Mouse (Mus musculus) stomach, embryonic 14.5 days (tissue): ENCODE results near the gene Cdk11b. TPM values are rescaled to one million over a fixed set of nuclear protein-coding genes. Genes with fewer than 3 reads are reported as not detected.
A peak's percentile ranks its signal among the peaks of the same experiment; 100 is the strongest.

Experiments used
- ATAC-seq: fragments of 200-750 bp; cut with Nextera tagmentation; 2 replicates; pipeline ENCODE4 v1.8.0; 2017; ENCODE audit warnings: low read depth, moderate TSS enrichment; ENCODE audit not compliant: insufficient number of reproducible peaks, insufficient read depth, low FRiP score
- H3K27ac ChIP-seq: fragments of 300-500 bp; sonication (generic); 2 replicates; pipeline ENCODE4 v1.5.1; 2014; ENCODE audit warnings: mild to moderate bottlenecking, low read length, moderate library complexity, mixed read lengths
- H3K27me3 ChIP-seq: fragments of 300-500 bp; sonication (generic); 2 replicates; pipeline ENCODE4 v1.6.1; 2014; ENCODE audit warnings: low read length, control low read depth, mixed read lengths; ENCODE audit not compliant: control insufficient read depth, insufficient read depth
- H3K36me3 ChIP-seq: fragments of 300-500 bp; sonication (generic); 2 replicates; pipeline ENCODE4 v1.6.1; 2014; ENCODE audit warnings: mild to moderate bottlenecking, control low read depth, low read length, moderate library complexity, mixed read lengths; ENCODE audit not compliant: control insufficient read depth, insufficient read depth
- H3K4me1 ChIP-seq: fragments of 300-500 bp; sonication (generic); 2 replicates; pipeline ENCODE4 v1.6.1; 2014; ENCODE audit warnings: low read length, control low read depth, mixed read lengths; ENCODE audit not compliant: control insufficient read depth, insufficient read depth
- H3K4me2 ChIP-seq: fragments of 300-500 bp; sonication (generic); replicated peaks from 2 replicates; pipeline ENCODE4 v1.6.1; 2014; ENCODE audit warnings: low read depth, low read length, control low read depth
- H3K4me3 ChIP-seq: fragments of 300-500 bp; sonication (generic); 2 replicates; pipeline ENCODE4 v1.5.1; 2014; ENCODE audit warnings: low read depth, low read length, control low read depth
- H3K9ac ChIP-seq: fragments of 300-500 bp; sonication (generic); replicated peaks from 2 replicates; pipeline ENCODE4 v1.6.1; 2014; ENCODE audit warnings: low read depth, mild to moderate bottlenecking, control low read depth, low read length, moderate library complexity, mixed read lengths
- H3K9me3 ChIP-seq: fragments of 300-500 bp; sonication (generic); 2 replicates; pipeline ENCODE4 v1.6.1; 2016; ENCODE audit warnings: low read depth, low read length, control low read depth; ENCODE audit not compliant: control insufficient read depth
- WGBS: fragments of 180-500 bp; shearing (Covaris S2); extraction: QIAGEN DNeasy Blood & Tissue Kit; methylation state at CpG from one replicate; pipeline ENCODE4 v1.1.7; 2014; 5-methylcytosine and 5-hydroxymethylcytosine counted together
- polyA plus RNA-seq: library from polyadenylated mRNA; unstranded; fragments of >200 nt; fragmentation: Nextera tagmentation; extraction: Ambion mirVana; gene quantifications from 2 replicates; pipeline ENCODE4 v1.2.1, GENCODE M21; 2014

The Cdk11b gene
- polyA plus RNA-seq, 1 experiment from 2014 or later = 57.3 TPM

DNA sequence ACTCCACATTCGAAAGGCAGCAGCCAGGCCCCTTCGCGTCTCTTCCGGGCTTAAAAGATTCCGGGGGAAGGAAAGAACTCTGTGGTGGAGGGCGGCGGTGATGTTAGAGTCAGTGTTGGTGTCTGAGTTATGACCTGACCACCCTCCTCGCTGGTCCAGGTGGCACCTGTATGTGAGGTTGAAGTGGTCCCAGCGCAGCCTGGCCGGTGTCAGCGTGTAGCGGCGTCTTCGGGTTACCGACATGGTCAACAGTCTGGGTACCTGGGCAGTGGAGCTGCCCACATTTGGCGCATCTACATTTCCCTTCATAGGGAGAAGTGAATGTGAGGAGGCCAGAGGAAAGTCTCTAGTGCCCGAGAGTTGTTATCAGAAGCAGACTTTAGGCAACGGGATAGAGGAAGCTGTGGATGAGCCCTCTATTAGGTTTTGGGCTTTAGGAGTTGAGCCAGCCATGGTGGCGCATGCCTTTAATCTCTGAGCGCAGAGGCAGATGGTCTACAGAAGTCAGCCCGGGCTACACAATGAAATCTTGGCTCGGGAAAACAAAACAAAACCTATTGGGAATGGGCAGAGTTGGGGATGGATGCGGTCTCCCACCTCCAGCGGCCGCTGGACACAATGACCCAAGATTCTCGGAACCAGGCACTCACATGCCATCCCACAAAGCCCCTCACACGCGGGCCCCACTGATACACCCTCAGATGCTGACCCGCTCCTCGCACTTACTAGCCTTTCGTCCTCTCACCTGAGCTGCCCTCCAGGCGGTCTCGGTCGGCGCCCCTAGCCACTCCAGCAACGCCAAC is 27.8 kb downstream of the Cdk11b start:
- WGBS = 21% methylated on average over 35 of the region's 36 CpGs
- H3K4me1 ChIP-seq = peaks cover 34% of the 10 kb centered on the region
- peaks cover 7% of the 10 kb centered on the region; the same call in 1 of the 2 replicates for H3K27me3 ChIP-seq
- no peak for ATAC-seq
- H3K36me3 ChIP-seq = peaks cover 47% of the 10 kb centered on the region
- H3K4me2 ChIP-seq = peak overlapping the region; percentile 86
- H3K27ac ChIP-seq = peak overlapping the region; percentile 61; the same call in 1 of the 2 replicates
- H3K9ac ChIP-seq = peak overlapping the region; percentile 36; the same call in 1 of the 2 replicates
- H3K4me3 ChIP-seq = peak overlapping the region; percentile 39
- H3K9me3 ChIP-seq = no peaks in the 10 kb centered on the region

DNA sequence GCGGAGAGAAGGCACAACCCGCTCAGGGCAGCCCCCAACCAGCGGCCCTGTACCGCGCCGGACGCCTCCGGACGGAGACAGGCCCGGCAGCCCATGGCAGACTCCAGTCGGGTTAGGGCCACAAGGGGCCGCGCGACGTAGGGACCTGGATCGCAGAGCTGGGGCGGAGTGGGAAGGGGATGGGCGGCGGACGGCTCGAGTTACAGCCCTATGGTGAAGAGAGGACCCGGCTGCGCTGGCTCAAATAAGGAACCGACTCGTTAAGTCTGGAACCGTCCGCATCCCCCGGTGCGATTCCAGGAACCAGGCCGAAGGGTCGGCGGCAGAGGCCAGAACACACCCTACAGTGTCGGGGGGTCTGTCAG is 28.4 kb downstream of the Cdk11b start, which contains the start of gene Mmp23:
TSS of gene Mmp23 (minus strand) at position 299 of the 365 bp plus-strand sequence.
- ATAC-seq = peak; percentile 42; the same call in 1 of the 2 replicates
- WGBS = under 1% methylated on average over 33 of the region's 33 CpGs
- Histone ChIP-seq H3K27me3 (peaks cover 7% of the 10 kb centered on the region; the same call in 1 of the 2 replicates), H3K4me1 (peaks cover 34% of the 10 kb centered on the region), H3K27ac (peak within 1 kb of the TSS; percentile 61), H3K4me3 (peak within 1 kb of the TSS; percentile 39), H3K9me3 (no peaks in the 10 kb centered on the region), H3K9ac (peak within 1 kb of the TSS; percentile 36; the same call in 1 of the 2 replicates), H3K4me2 (peak within 1 kb of the TSS; percentile 86), H3K36me3 (peaks cover 44% of the 10 kb centered on the region)

DNA sequence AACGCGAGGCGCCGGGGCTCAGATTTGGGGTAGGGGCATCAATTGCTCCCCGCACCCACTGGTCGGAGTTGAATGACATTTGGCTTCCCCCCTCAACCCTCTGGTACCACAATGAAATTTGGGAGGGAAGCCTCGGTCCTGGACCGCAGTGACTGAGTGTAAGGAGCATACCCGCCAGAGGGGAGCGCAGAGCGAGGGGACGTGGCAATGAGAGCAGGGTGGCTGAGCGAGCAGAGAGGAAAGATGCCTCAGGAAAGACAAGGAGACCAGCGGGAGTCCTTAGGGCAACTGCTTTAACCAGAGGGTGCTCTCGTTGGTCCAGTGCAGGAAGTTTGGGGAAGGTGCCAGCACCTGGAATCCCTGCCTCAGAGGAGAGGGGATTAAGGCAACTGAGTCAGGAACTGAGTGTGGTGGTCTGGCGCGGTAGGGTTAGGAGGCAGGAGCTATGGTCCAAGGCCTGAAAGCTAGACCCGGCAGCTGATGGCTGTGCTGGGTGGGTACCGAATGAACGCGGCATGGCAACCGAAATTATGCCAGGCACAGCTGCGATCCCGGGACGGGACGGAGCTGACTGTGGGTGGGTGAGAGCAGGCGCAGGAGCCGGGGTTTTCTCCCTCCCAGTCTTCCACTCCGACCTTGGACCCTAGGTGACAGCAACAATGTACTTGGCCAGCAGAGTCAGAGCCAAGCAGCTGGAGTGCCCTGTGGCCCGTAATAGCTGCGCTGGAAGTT is 29.0 kb downstream of the Cdk11b start:
- H3K36me3 ChIP-seq = peaks cover 41% of the 10 kb centered on the region
- peak overlapping the region; percentile 39 for H3K4me3 ChIP-seq
- H3K9ac ChIP-seq = peak overlapping the region; percentile 36; the same call in 1 of the 2 replicates
- H3K27ac ChIP-seq = peak overlapping the region; percentile 61
- no peaks in the 10 kb centered on the region for H3K9me3 ChIP-seq
- peak; percentile 1; the same call in 1 of the 2 replicates for ATAC-seq
- peaks cover 7% of the 10 kb centered on the region; the same call in 1 of the 2 replicates for H3K27me3 ChIP-seq
- 2% methylated on average over 31 of the region's 31 CpGs for WGBS
- peak overlapping the region; percentile 86 for H3K4me2 ChIP-seq
- peaks cover 34% of the 10 kb centered on the region for H3K4me1 ChIP-seq

DNA sequence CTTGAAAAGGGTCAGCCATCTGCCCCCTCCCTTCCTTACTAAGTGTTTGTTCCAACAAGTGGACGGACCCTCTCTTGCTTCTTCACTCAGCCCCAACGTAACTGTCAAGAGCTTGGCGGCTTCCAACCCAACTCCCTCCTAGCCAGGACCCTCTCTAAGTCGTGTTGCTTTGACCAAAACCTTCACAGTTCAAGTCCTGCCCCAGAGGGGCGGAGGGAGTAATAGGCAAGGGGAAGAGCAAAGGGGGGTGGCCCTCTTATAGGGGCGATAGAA is 29.5 kb downstream of the Cdk11b start:
- Histone ChIP-seq H3K27ac (0 out of 2 replicates have a peak overlapping the region, but pooled peaks have one; percentile 15), H3K36me3 (peaks cover 38% of the 10 kb centered on the region), H3K9me3 (no peaks in the 10 kb centered on the region), H3K4me2 (peak overlapping the region; percentile 86), H3K4me1 (peaks cover 34% of the 10 kb centered on the region), H3K4me3 (peak overlapping the region; percentile 39), H3K27me3 (peaks cover 7% of the 10 kb centered on the region; the same call in 1 of the 2 replicates), H3K9ac (peak overlapping the region; percentile 36; the same call in 1 of the 2 replicates)
- 1% methylated on average over 6 of the region's 6 CpGs for WGBS
- 0 out of 2 replicates have a peak, but pooled peaks have one; percentile 1 for ATAC-seq

DNA sequence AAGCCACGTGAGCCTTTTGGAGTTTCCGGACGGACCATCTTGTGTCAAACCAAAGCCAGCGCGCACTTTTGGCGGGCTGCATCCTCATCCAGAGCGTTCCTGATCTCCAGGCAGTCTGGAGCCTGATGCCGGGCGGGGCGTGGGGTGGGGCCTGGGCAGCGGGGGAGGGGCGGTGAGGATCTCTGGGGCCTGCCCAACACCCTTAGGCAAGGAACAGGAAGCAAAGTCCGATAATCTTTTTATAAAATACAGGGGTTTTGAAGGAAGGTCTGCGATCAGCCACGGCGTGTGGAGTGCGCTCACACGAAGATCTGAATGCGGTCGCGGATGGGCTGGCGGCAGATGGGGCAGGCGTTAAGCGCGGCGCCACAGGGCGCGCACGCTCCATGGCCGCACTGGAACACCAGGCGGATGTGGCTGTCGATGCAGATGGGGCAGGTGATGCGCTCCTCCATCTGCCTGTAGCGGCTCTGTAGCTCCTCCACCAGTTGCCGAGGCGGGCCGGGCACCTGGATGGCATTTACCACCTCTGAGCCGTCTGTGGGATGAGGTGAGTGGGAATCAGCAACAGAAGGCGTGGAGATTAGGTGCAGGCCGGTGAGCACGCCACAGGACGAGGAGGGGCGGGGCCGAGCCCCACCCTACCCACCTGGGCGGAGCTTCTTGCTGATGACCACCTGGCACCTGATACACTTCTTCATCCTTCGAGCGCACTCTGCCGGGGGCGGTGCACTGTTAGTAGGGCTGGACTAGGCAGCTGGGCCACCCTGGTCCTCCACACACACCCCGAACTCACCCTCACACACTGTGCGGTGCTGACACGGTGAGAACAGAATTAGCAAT is 30.0 kb downstream of the Cdk11b start:
- H3K4me3 ChIP-seq = peak overlapping the region; percentile 39
- peaks cover 34% of the 10 kb centered on the region for H3K4me1 ChIP-seq
- WGBS = 2% methylated on average over 52 of the region's 52 CpGs
- ATAC-seq = peak; percentile 68
- H3K4me2 ChIP-seq = peak overlapping the region; percentile 86
- H3K9me3 ChIP-seq = no peaks in the 10 kb centered on the region
- H3K27ac ChIP-seq = 0 out of 2 replicates have a peak overlapping the region, but pooled peaks have one; percentile 27
- H3K9ac ChIP-seq = peak overlapping the region; percentile 33; the same call in 1 of the 2 replicates
- peaks cover 34% of the 10 kb centered on the region for H3K36me3 ChIP-seq
- H3K27me3 ChIP-seq = peaks cover 7% of the 10 kb centered on the region; the same call in 1 of the 2 replicates

DNA sequence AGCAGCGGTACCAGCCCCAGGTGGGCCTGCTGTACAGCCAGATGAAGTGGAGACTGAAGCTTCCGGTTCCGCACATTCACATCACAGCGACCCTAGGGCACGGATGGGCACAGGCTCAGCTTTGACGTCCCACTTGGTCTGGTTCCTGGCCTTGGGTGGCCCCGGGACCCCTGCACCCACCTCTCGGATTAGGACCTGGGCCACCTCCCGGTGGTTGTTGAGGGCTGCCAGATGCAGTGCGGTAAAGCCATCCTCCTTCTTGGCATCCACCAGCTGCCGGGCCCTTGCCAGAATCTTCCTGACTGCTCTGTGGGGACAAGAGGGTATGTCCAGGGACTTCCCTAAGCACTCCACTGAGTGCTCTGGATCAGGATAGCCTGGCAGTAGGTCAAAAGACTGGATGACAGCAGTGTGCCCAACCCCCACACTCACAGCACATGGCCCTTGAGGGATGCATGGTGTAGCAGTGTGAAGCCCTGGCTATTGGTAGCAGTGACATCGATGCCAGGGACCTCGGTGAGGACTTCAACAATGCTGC is 31.6 kb downstream of the Cdk11b start:
- WGBS = 91% methylated on average over 13 of the region's 13 CpGs
- Histone ChIP-seq H3K9ac (no peak overlapping the region), H3K27ac (no peak overlapping the region), H3K27me3 (peaks cover 7% of the 10 kb centered on the region; the same call in 1 of the 2 replicates), H3K4me1 (peaks cover 34% of the 10 kb centered on the region), H3K4me3 (no peak overlapping the region), H3K36me3 (peaks cover 19% of the 10 kb centered on the region; the same call in 1 of the 2 replicates), H3K4me2 (no peak overlapping the region), H3K9me3 (no peaks in the 10 kb centered on the region)
- no peak for ATAC-seq

DNA sequence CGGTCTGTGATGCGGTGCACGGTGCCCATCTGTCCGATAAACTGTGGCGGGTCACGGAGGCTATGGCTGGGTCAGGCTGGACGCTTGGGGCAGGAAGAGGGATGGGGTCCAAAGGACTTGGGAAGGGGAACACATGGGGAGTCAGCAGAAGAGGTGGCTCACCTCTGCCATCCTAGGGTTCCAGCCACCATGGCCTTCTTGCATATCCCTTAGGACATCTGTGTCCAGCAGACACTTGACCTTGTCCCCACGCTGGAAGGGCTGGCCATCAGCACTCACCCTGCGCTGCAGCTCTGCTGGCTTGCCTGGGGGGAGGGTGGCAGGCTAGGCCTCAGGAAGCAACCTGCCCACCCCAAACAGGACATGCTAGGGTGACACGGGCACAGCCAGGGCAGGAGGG is 34.3 kb downstream of the Cdk11b start:
- Histone ChIP-seq H3K27ac (no peak overlapping the region), H3K9ac (no peak overlapping the region), H3K9me3 (no peaks in the 10 kb centered on the region), H3K27me3 (peaks cover 3% of the 10 kb centered on the region; the same call in 1 of the 2 replicates), H3K4me2 (no peak overlapping the region), H3K36me3 (peaks cover 17% of the 10 kb centered on the region; the same call in 1 of the 2 replicates), H3K4me3 (no peak overlapping the region), H3K4me1 (peaks cover 12% of the 10 kb centered on the region)
- no peak for ATAC-seq
- 94% methylated on average over 10 of the region's 10 CpGs for WGBS
